Mouse (Mus musculus) olfactory bulb, adult 2 months (tissue): ENCODE measurements around the gene Cpne1.

Experiments used
- CTCF ChIP-seq: fragments of 200-500 bp; IDR thresholded peaks from 2 replicates; pipeline ENCODE4 v1.5.1; 2012; ENCODE audit warnings: low read depth, mild to moderate bottlenecking, low read length, moderate library complexity; ENCODE audit not compliant: insufficient read depth
- POLR2A ChIP-seq: fragments of 200-500 bp; IDR thresholded peaks from 2 replicates; pipeline ENCODE4 v1.6.1; 2012; ENCODE audit warnings: mild to moderate bottlenecking, low read depth, low read length, moderate library complexity; ENCODE audit not compliant: insufficient read depth

- TF ChIP-seq POLR2A: no peak
- no peak for TF ChIP-seq CTCF
Observed at GRCm38 (mm10) chr2:156080391-156080790, 31.4 kb downstream of the Cpne1 start.
